Mouse (Mus musculus): ENCODE data around the gene Elane.

DNA sequence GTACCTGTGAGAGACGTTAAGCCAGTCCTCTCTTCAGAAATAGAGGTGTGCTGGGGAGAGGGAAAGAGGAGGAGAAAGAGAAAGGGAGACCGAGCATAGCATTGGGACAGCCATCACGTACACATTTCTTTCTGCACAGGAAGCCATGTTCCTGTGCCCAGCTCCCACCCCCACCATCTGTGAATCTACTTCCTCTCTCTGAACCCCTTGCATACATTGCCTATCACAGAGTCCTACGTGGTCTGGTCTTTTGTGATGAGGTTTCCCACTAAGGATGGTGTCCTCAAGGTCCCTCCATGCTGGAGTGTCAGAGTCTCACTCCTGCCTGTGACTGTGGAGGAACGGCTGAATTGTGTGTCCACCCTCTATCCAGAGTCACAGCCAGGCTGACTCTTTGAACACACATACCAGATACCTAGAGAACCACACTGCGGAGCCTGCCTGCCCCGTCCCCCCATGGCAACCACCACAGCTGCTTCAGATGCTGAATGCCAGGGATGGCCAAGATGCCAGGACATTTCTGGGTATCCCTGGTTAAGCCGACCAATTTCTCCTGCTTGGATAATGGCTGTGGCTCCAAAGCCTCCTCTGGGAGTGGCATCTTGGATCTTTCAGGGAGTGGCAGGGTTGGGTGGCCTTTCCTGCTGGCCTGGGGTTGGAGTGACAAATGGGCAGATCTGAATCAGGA lies 36.0 kb upstream of the Elane start:
- no peak for TF ChIP-seq CTCF (IDR thresholded peaks at IDR 0.05; ENCODE audit: low read depth, low read length)
- no peak for TF ChIP-seq POLR2A (IDR thresholded peaks at IDR 0.05; ENCODE audit: borderline replicate concordance, low read depth, low read length)
